In genomic region chr6:99166169-99166568, GRCm38 (mm10) we compare ENCODE assay signal across 13 mouse cellular contexts.
DNase-seq lines count a peak whose midpoint lies in the region; ATAC-seq and TF ChIP-seq lines count a peak whose summit lies in the region.
"Had no signal": no experiment of that assay in that cellular context is flagged by ENCODE, and none has a peak within 500 bp of the region (broad histone marks: within the 10 kb centered on the region; RNA-seq: fewer than 3 reads in every experiment).

No protein-coding gene starts in this region.

- TF ChIP-seq CTCF in heart, adult 2 months (IDR thresholded peaks at IDR 0.05), result no peak
- TF ChIP-seq CTCF in heart, postnatal 0 days (IDR thresholded peaks at IDR 0.05; ENCODE audit: low read depth), result no peak

- TF ChIP-seq EP300 in heart, adult 2 months (IDR thresholded peaks at IDR 0.05; ENCODE audit: insufficient read depth, low read depth, low read length), result no peak
- TF ChIP-seq EP300 in heart, postnatal 0 days (IDR thresholded peaks at IDR 0.05; ENCODE audit: low read depth), result no peak

- H3K27ac ChIP-seq in heart, adult 2 months, result peak overlapping the region; percentile 13; the same call in 1 of the 2 replicates
- no peak overlapping the region for H3K27ac ChIP-seq in heart, embryonic 11.5 days (ENCODE audit: low read depth, low read length)
- H3K27ac ChIP-seq in heart, postnatal 0 days (ENCODE audit: low read depth), result peak overlapping the region; percentile 3; the same call in 1 of the 2 replicates
- H3K27ac ChIP-seq: embryonic facial prominence, embryonic 12.5 days had no signal

- TF ChIP-seq POLR2A in heart, adult 2 months (IDR thresholded peaks at IDR 0.05; ENCODE audit: insufficient read depth, low read depth, low read length), result no peak

- no peaks in the 10 kb centered on the region; the same call in none of the 2 replicates for H3K36me3 ChIP-seq in heart, adult 2 months (ENCODE audit: control insufficient read depth, insufficient read depth, low read length)
- H3K36me3 ChIP-seq in heart, embryonic 11.5 days (ENCODE audit: control insufficient read depth, insufficient read depth, low read length), result no peaks in the 10 kb centered on the region
- H3K36me3 ChIP-seq in heart, postnatal 0 days (replicated peaks; ENCODE audit: control insufficient read depth, insufficient read depth, low read length), result no peaks in the 10 kb centered on the region
- H3K36me3 ChIP-seq: embryonic facial prominence, embryonic 12.5 days had no signal

- H3K9me3 ChIP-seq in heart, embryonic 11.5 days (replicated peaks; ENCODE audit: control insufficient read depth, low read length), result no peaks in the 10 kb centered on the region
- no peaks in the 10 kb centered on the region for H3K9me3 ChIP-seq in heart, postnatal 0 days (replicated peaks; ENCODE audit: control insufficient read depth, low read length)
- H3K9me3 ChIP-seq: embryonic facial prominence, embryonic 12.5 days had no signal

- H3K4me2 ChIP-seq in heart, embryonic 11.5 days, result no peak overlapping the region
- H3K4me2 ChIP-seq in heart, postnatal 0 days (ENCODE audit: low read depth, low read length), result no peak overlapping the region
- H3K4me2 ChIP-seq: embryonic facial prominence, embryonic 12.5 days had no signal

- H3K9ac ChIP-seq in heart, adult 2 months (ENCODE audit: low read depth, low read length), result no peak overlapping the region
- H3K9ac ChIP-seq in heart, embryonic 11.5 days (ENCODE audit: low read depth, low read length), result no peak overlapping the region
- no peak overlapping the region for H3K9ac ChIP-seq in heart, postnatal 0 days (replicated peaks; ENCODE audit: low read depth, low read length)
- H3K9ac ChIP-seq: embryonic facial prominence, embryonic 12.5 days had no signal

- H3K27me3 ChIP-seq in heart, adult 2 months (ENCODE audit: control insufficient read depth, insufficient read depth, low read length), result no peaks in the 10 kb centered on the region
- no peaks in the 10 kb centered on the region for H3K27me3 ChIP-seq in heart, embryonic 11.5 days (ENCODE audit: control insufficient read depth, insufficient read depth, low read length)
- H3K27me3 ChIP-seq in heart, postnatal 0 days (ENCODE audit: control insufficient read depth, insufficient read depth, low read length), result no peaks in the 10 kb centered on the region
- H3K27me3 ChIP-seq: embryonic facial prominence, embryonic 12.5 days had no signal

- no peaks in the 10 kb centered on the region for H3K79me2 ChIP-seq in heart, adult 2 months (replicated peaks; ENCODE audit: control insufficient read depth, insufficient read depth, low read length)

- H3K4me1 ChIP-seq in heart, adult 2 months (ENCODE audit: control insufficient read depth, insufficient read depth, low read length), result peaks cover 13% of the 10 kb centered on the region
- peaks cover 3% of the 10 kb centered on the region; the same call in 1 of the 2 replicates for H3K4me1 ChIP-seq in heart, embryonic 11.5 days (ENCODE audit: control insufficient read depth, insufficient read depth, low read length)
- no peaks in the 10 kb centered on the region; the same call in 1 of the 2 replicates for H3K4me1 ChIP-seq in heart, postnatal 0 days (ENCODE audit: control insufficient read depth, insufficient read depth)
- H3K4me1 ChIP-seq: embryonic facial prominence, embryonic 12.5 days had no signal

- WGBS in heart, adult 2 months, result 62% methylated on average over 4 of the region's 4 CpGs
- WGBS in heart, embryonic 11.5 days (ENCODE audit: insufficient replicate concordance), result 88% methylated on average over 4 of the region's 4 CpGs
- 77% methylated on average over 4 of the region's 4 CpGs for WGBS in heart, postnatal 0 days

- no peak for ATAC-seq in heart, embryonic 11.5 days (replicated peaks; ENCODE audit: insufficient number of reproducible peaks, low FRiP score, low TSS enrichment)
- ATAC-seq in heart, postnatal 0 days (ENCODE audit: insufficient read depth, low read depth), result 0 out of 2 replicates have a peak, but pooled peaks have one; percentile 17
- no peak for ATAC-seq in megakaryocyte progenitor cell, adult 5-6 weeks (replicated peaks; ENCODE audit: poor library complexity)
- ATAC-seq: forebrain, embryonic 14.5 days had no signal

- DNase-seq in heart, adult 2 months, result peak; percentile 39 to 54
- DNase-seq in adipocyte (ENCODE audit: low spot score), result peak; percentile 89
- DNase-seq in heart, postnatal 0 days (ENCODE audit: low spot score), result no peak
- DNase-seq in right cerebral cortex, postnatal 36 days (ENCODE audit: low spot score in 2 of 2), result peak; percentile 37 to 76
- no peak for DNase-seq in retina, embryonic 14.5 days (ENCODE audit: low spot score)
- no peak for DNase-seq in testis, postnatal 14 days (ENCODE audit: low spot score)
- DNase-seq: cerebellum, adult 8-10 months; kidney, adult 8-10 months; lung, postnatal 4 days had no signal

- H3K4me3 ChIP-seq in heart, adult 2 months, result no peak overlapping the region
- no peak overlapping the region for H3K4me3 ChIP-seq in heart, embryonic 11.5 days (ENCODE audit: low read depth, low read length)
- no peak overlapping the region for H3K4me3 ChIP-seq in heart, postnatal 0 days (ENCODE audit: low read depth, low read length)
- H3K4me3 ChIP-seq: embryonic facial prominence, embryonic 12.5 days had no signal

- intact Hi-C loops in heart, adult 2 months (cut with DNase I), result no loop called here

Comparison
In these comparisons a context has a peak if more than half of its experiments do, and no peak if none do; other contexts are left out.
1. DNase-seq: peak in heart, adult 2 months (2 of 2), adipocyte (single experiment) and right cerebral cortex, postnatal 36 days (2 of 2); none in heart, postnatal 0 days (single experiment), retina, embryonic 14.5 days (single experiment) and testis, postnatal 14 days (single experiment).